Mouse (Mus musculus): ENCODE results near the gene Rsc1a1. TPM values are rescaled to one million over a fixed set of nuclear protein-coding genes. Genes with fewer than 3 reads are reported as not detected.

Rsc1a1 gene
- polyA plus RNA-seq, 1 experiment from 2014 or later, result not detected

DNA sequence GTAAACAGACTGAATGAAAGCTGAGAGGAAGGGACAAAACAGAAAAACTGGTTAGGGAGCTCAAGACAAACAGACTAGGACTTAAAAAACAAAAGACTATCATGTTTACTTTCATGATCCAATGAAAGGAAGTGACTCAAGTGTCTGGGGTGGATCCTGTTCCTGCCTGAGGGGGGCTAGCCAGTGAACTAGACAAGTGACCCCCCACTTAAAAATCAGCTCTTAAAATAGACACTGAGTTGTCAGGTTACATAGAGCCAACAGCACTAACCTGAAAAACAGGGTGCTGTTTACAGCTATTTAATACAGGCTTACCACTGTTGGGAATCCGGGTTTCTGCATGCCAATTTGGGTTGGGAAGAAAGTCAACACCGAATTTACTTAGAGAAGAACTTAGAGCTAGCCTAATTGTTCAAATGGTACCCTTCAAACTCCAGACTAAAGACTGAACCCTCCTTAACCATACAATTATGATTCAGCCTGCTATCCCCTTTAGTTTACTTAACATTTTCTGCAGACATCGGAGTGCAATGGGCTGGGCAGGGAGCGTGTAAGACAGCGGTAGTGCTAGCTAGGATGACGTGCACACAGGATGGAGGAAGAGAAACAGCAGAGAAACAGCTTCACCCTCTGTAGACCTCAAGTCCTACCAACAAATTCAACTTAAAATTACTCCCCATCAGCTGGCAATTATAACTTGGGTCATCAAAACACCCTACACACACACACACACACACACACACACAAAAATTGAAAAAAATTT, 35.5 kb upstream of the Rsc1a1 start:
- no peak for ATAC-seq (ENCODE audit: low read depth)
- Histone ChIP-seq H3K4me3 (no peak overlapping the region), H3K27ac (replicated peaks) (no peak overlapping the region), H3K9ac (no peak overlapping the region), H3K36me3 (peaks cover 12% of the 10 kb centered on the region), H3K9me3 (no peaks in the 10 kb centered on the region), H3K4me2 (peak overlapping the region; percentile 91; the same call in 1 of the 2 replicates), H3K4me1 (replicated peaks) (peaks cover 32% of the 10 kb centered on the region), H3K27me3 (no peaks in the 10 kb centered on the region)
- WGBS, result 80% methylated on average over 6 of the region's 6 CpGs

DNA sequence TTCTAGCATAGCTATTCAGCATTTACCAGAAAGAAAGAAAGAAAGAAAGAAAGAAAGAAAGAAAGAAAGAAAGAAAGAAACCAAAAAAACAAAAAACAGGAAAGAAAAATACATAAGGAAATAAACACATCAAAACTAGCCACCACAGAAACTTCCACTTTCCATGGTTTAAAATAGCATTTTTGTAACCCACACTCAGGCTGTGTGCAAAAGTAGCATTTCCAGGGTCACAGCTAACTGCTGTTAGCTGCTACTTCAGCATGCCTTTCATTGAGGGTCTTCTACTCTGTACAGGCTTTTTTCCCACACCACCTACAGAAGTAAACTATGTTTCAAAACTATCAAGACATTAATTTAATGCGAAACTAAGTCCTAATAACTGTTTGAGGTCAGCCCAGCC, 33.9 kb upstream of the Rsc1a1 start:
- Histone ChIP-seq H3K27me3 (no peaks in the 10 kb centered on the region), H3K4me2 (no peak overlapping the region), H3K9me3 (no peaks in the 10 kb centered on the region), H3K4me1 (replicated peaks) (peaks cover 35% of the 10 kb centered on the region), H3K27ac (replicated peaks) (no peak overlapping the region), H3K4me3 (no peak overlapping the region), H3K9ac (no peak overlapping the region), H3K36me3 (peaks cover 12% of the 10 kb centered on the region)
- ATAC-seq (ENCODE audit: low read depth), result no peak
- WGBS, result 98% methylated on average over 1 of the region's 1 CpGs

DNA sequence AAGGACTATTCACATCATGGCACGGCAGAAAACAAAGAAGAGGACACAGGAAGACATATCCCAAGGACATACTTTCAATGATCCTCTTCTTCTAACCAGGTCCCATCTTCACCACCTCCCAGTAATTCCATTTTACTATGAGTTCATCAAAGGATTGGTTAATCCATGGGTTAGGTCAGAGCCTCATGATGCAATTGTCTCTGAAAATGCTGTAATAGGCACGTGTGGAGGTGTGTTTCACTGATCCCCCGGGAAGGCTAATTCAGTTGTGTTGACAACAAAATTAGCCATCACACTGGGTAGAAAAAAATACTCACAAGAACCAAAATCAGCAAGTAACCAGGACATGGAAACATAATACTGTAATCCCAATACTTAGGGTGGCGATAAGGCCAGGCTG, 32.2 kb upstream of the Rsc1a1 start:
- Histone ChIP-seq H3K27ac (replicated peaks) (no peak overlapping the region), H3K4me2 (no peak overlapping the region), H3K4me1 (replicated peaks) (peaks cover 29% of the 10 kb centered on the region), H3K9me3 (no peaks in the 10 kb centered on the region), H3K4me3 (no peak overlapping the region), H3K36me3 (peaks cover 21% of the 10 kb centered on the region), H3K9ac (no peak overlapping the region), H3K27me3 (no peaks in the 10 kb centered on the region)
- no peak for ATAC-seq (ENCODE audit: low read depth)
- WGBS, result 82% methylated on average over 4 of the region's 4 CpGs

DNA sequence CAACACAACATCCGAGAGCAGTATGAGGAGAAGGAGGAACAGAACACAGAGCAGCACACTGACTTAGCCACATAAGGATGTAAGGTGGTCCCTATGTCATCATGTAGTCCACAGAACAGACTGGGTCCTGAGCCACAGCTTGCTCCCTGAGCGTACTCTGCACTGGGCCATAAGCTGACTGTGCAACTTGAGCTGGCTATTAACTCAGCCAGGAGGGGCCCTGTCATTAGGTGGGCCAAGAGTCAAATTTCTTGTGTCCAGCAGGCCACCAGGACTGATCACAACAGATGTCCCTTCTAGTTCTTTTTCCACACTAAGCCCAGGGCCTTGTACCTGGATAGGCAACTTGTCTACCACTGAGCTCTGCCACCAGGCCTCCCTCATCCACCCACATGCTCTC, 29.6 kb upstream of the Rsc1a1 start:
- WGBS, result 65% methylated on average over 2 of the region's 2 CpGs
- Histone ChIP-seq H3K4me1 (replicated peaks) (peaks cover 6% of the 10 kb centered on the region; the same call in 1 of the 2 replicates), H3K4me2 (no peak overlapping the region), H3K9ac (no peak overlapping the region), H3K9me3 (no peaks in the 10 kb centered on the region), H3K27me3 (no peaks in the 10 kb centered on the region), H3K4me3 (no peak overlapping the region), H3K27ac (replicated peaks) (no peak overlapping the region), H3K36me3 (peaks cover 42% of the 10 kb centered on the region)
- ATAC-seq (ENCODE audit: low read depth), result no peak

DNA sequence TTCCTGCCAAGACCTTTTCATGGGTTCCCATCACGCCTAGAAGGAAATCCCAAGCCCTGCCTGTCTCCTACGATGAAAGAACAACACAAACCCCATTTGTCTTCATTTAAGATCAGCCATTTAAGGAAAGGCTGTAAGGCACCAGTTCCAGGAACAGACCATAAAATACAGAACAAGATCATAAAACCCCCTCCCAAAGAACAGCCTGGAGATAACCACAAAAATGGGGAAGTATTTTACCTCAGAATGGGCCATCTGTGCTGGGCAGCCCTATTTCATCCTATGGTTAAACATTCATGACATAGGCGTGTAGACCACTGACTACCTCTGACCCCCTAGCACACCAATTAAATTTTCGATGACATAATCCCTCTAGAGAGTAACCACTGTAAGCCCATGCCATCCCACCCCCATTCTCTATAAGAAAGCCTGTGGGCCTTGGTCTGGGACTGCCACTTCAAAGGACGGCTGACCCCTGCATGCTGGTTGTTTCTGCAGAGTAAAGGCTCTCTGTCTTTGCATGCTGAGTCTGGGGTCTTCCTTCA, 28.3 kb upstream of the Rsc1a1 start:
- Histone ChIP-seq H3K4me2 (no peak overlapping the region), H3K4me3 (no peak overlapping the region), H3K27me3 (no peaks in the 10 kb centered on the region), H3K9ac (no peak overlapping the region), H3K9me3 (no peaks in the 10 kb centered on the region), H3K4me1 (replicated peaks) (peaks cover 3% of the 10 kb centered on the region; the same call in 1 of the 2 replicates), H3K36me3 (peaks cover 52% of the 10 kb centered on the region), H3K27ac (replicated peaks) (no peak overlapping the region)
- ATAC-seq (ENCODE audit: low read depth), result no peak
- 57% methylated on average over 5 of the region's 5 CpGs for WGBS

DNA sequence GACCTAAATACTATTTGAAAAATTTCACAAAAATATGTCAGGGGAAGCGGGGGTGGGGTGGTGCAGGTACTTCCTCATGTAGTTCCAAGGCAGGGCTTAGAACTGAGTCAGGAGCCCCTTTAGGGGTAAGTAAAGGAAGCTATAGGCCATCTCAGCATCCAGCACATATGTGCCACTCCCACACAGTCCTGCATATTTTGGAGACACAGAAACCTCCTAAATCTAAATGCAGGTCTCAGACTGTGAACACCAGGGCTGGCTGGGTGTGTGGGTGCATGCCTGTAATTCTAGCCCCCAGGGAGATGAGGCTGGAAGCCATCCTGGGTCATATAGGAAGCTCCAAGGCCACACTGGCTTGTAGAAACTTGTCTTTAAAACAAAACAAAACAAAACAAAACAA, 25.9 kb upstream of the Rsc1a1 start:
- no peak overlapping the region for H3K4me2 ChIP-seq

DNA sequence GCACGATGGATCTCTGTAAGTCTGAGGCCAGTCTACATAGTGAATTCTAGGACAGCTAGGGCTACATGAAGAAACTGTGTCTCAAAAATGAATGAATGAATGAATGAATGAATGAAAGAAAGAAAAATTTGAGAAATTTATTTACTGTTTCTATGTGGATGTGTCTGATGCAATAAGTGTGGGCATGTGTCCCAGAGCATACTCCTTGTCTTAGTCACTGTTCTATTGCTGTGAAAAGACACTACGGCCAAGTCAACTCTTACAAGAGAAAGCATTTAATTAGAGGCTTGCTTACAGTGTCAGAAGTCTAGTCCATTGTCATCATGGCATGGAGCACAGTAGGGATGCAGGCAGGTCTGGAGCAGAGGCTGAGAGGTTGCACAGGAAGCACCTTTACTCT, 23.6 kb upstream of the Rsc1a1 start:
- ATAC-seq (ENCODE audit: low read depth), result no peak
- no peaks in the 10 kb centered on the region for H3K9me3 ChIP-seq
- 100% methylated on average over 2 of the region's 2 CpGs for WGBS
- no peak overlapping the region for H3K4me3 ChIP-seq
- no peak overlapping the region for H3K9ac ChIP-seq
- H3K27ac ChIP-seq (replicated peaks), result no peak overlapping the region
- no peaks in the 10 kb centered on the region; the same call in 1 of the 2 replicates for H3K4me1 ChIP-seq (replicated peaks)
- no peaks in the 10 kb centered on the region for H3K27me3 ChIP-seq
- peaks cover 96% of the 10 kb centered on the region for H3K36me3 ChIP-seq
- no peak overlapping the region for H3K4me2 ChIP-seq

More for the DNA sequence above, 25.9 kb upstream of the Rsc1a1 start:
- Histone ChIP-seq H3K27me3 (no peaks in the 10 kb centered on the region), H3K9me3 (no peaks in the 10 kb centered on the region), H3K4me1 (replicated peaks) (peaks cover 3% of the 10 kb centered on the region; the same call in 1 of the 2 replicates), H3K27ac (replicated peaks) (no peak overlapping the region), H3K36me3 (peaks cover 73% of the 10 kb centered on the region), H3K9ac (no peak overlapping the region), H3K4me3 (no peak overlapping the region)
- WGBS, result 96% methylated on average over 1 of the region's 1 CpGs
- ATAC-seq (ENCODE audit: low read depth), result no peak

DNA sequence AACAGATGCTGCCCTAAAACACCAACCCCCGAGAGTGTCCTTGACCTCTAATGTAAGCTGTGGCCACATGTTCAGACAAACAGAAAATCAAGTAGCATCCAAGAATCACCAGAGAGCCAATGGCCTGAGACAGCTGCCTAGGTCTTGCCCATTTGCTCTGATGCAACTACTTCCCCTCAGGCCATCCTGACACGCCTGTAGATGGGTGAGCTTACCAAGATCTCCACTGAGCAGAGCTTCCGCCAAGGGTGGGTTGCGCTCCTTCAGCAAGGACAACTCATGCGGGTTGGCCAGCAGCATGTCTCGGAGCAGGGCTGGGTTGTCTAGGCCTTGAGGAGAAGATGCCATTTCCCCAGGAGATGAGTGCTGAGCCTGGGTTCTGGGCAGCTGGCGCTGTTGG, 22.6 kb upstream of the Rsc1a1 start:
- Histone ChIP-seq H3K36me3 (peaks cover 100% of the 10 kb centered on the region), H3K9me3 (no peaks in the 10 kb centered on the region), H3K4me2 (no peak overlapping the region), H3K4me3 (no peak overlapping the region), H3K27ac (replicated peaks) (no peak overlapping the region), H3K27me3 (no peaks in the 10 kb centered on the region), H3K4me1 (replicated peaks) (no peaks in the 10 kb centered on the region), H3K9ac (no peak overlapping the region)
- 91% methylated on average over 7 of the region's 7 CpGs for WGBS
- ATAC-seq (ENCODE audit: low read depth), result no peak

DNA sequence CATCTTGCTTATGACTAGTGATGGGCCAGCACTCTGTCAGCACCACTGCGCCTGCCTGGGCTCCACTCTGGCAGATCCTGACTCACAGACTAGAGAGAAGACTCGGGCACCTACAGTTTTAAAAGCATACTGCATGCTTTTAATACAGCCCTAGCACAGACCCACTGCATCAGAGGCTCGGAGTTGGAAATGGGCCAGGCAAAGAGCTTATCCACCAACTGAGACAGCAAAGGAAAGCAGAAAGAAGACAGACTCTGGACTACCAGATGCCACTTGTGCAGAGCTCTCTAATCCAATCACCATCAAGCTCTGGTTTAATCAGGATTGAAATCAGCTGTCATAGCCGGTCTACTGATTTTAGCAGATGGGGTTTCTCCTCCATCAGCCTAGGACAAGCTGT, 19.9 kb upstream of the Rsc1a1 start:
- no peaks in the 10 kb centered on the region for H3K9me3 ChIP-seq
- no peak overlapping the region for H3K9ac ChIP-seq
- no peaks in the 10 kb centered on the region for H3K4me1 ChIP-seq (replicated peaks)
- no peak for ATAC-seq (ENCODE audit: low read depth)
- 89% methylated on average over 4 of the region's 4 CpGs for WGBS
- H3K4me3 ChIP-seq, result no peak overlapping the region
- no peak overlapping the region for H3K4me2 ChIP-seq
- peaks cover 99% of the 10 kb centered on the region for H3K36me3 ChIP-seq
- H3K27me3 ChIP-seq, result no peaks in the 10 kb centered on the region
- no peak overlapping the region for H3K27ac ChIP-seq (replicated peaks)

DNA sequence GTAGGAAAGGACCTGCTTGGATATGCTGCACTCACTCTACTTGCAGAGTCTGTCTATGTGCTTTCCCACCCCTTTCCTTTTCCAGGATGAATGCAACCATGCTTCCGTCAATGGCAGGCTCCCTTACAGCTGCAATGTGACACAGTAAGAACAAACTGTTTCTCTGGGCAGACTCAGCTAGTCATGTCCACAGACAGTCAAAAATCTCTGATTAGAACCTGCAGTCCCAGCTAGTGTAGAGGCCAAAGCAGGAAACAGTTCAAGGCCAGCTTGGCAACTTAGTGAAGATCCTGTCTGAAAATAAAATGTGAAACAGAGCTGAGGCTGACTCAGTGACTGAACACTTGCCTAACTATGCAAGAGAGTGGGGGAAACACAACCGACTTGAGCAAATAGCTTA, 19.2 kb upstream of the Rsc1a1 start:
- Histone ChIP-seq H3K27me3 (no peaks in the 10 kb centered on the region), H3K27ac (replicated peaks) (no peak overlapping the region), H3K4me2 (no peak overlapping the region), H3K9ac (no peak overlapping the region), H3K9me3 (no peaks in the 10 kb centered on the region), H3K36me3 (peaks cover 97% of the 10 kb centered on the region), H3K4me3 (no peak overlapping the region), H3K4me1 (replicated peaks) (no peaks in the 10 kb centered on the region)
- ATAC-seq (ENCODE audit: low read depth), result no peak
- WGBS, result 88% methylated on average over 2 of the region's 2 CpGs

DNA sequence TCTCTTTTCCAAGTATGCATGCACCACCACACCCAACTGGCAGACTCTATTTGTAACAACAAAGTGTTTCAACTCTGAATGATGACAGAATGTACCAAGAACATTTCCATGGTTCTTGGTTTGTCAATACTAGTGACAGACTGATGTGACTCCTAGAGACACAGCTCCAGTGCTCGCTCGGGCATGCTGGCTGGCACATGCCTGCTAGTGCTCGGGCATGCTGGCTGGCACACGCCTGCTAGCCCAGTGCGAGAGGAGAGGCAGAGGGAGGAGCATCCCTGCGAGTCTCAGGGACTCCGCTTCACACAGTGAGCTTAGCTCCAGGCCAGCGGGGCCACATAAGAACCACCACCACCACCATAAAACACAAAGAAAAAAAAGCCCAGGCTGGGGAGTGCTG, 9.3 kb upstream of the Rsc1a1 start:
- Histone ChIP-seq H3K4me1 (replicated peaks) (no peaks in the 10 kb centered on the region), H3K27ac (replicated peaks) (no peak overlapping the region), H3K36me3 (peaks cover 87% of the 10 kb centered on the region), H3K27me3 (no peaks in the 10 kb centered on the region), H3K9me3 (no peaks in the 10 kb centered on the region), H3K4me2 (no peak overlapping the region), H3K4me3 (no peak overlapping the region), H3K9ac (no peak overlapping the region)
- 95% methylated on average over 8 of the region's 8 CpGs for WGBS
- ATAC-seq (ENCODE audit: low read depth), result no peak

DNA sequence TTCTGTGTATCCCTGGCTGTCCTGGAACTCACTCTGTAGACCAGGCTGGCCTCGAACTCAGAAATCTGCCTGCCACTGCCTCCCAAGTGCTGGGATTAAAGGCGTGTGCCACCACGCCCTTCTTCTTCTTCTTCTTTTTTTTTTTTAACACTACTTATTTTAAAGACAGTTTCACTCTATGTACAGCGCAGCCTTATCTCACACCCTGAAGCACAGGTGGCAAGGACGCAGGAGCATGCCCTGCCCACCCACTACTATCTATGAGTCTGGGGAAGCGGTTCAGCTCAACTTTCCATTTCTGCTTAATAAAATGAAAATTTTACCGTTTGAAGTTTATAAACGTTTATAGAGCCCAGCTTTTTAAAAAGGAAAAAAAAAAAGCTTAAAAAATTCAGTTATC, 3.1 kb upstream of the Rsc1a1 start:
- Histone ChIP-seq H3K27me3 (no peaks in the 10 kb centered on the region), H3K4me3 (no peak overlapping the region), H3K36me3 (peaks cover 80% of the 10 kb centered on the region), H3K9me3 (no peaks in the 10 kb centered on the region), H3K27ac (replicated peaks) (no peak overlapping the region), H3K4me2 (no peak overlapping the region), H3K9ac (no peak overlapping the region), H3K4me1 (replicated peaks) (no peaks in the 10 kb centered on the region)
- 95% methylated on average over 8 of the region's 8 CpGs for WGBS
- no peak for ATAC-seq (ENCODE audit: low read depth)

DNA sequence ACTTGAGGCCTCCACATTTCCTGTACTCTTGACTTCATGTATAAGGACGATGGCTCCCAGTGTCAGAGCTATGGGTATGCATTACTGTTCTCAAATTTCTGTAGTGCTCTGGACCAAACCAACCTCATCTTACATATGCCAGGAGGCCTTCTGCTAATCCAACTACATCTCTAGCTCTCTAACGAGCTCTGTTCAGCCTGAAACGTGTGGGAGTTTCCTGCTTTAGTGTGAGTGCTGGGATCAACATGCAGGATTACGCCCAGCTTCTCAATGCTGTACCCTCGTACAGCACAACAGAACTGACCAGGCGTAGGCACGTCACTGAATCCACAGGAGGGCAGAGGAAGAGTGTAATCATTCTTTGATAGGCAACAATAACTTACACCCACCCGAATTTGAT, 1.1 kb upstream of the Rsc1a1 start:
- 84% methylated on average over 8 of the region's 8 CpGs for WGBS
- H3K9ac ChIP-seq, result no peak overlapping the region
- no peaks in the 10 kb centered on the region for H3K27me3 ChIP-seq
- H3K36me3 ChIP-seq, result peaks cover 79% of the 10 kb centered on the region
- H3K4me3 ChIP-seq, result no peak overlapping the region
- no peak overlapping the region for H3K4me2 ChIP-seq
- no peak for ATAC-seq (ENCODE audit: low read depth)
- no peaks in the 10 kb centered on the region for H3K9me3 ChIP-seq
- no peak overlapping the region for H3K27ac ChIP-seq (replicated peaks)
- H3K4me1 ChIP-seq (replicated peaks), result no peaks in the 10 kb centered on the region

All from neural tube, embryonic 13.5 days (tissue).